Mouse (Mus musculus) liver, postnatal 0 days (tissue): Measurements from ENCODE around the gene Zbtb20. TPM values are rescaled to one million over a fixed set of nuclear protein-coding genes. Genes with fewer than 3 reads are reported as not detected.

Experiments
- ATAC-seq: fragments of 200-750 bp; cut with Nextera tagmentation; 2 replicates; pipeline ENCODE4 v1.8.0; 2017; ENCODE audit warnings: mild to moderate bottlenecking, moderate library complexity
- DNase-seq: peaks from one replicate; pipeline ENCODE4 v3.0.0-alpha.2; 2016
- H3K27ac ChIP-seq: fragments of 300-500 bp; sonication (generic); 2 replicates; pipeline ENCODE4 v1.5.1; 2014; ENCODE audit warnings: antibody characterized with exemption, moderate library complexity, mild to moderate bottlenecking, low read depth
- H3K27me3 ChIP-seq: fragments of 300-500 bp; sonication (generic); 2 replicates; pipeline ENCODE4 v1.6.1; 2014; ENCODE audit warnings: low read length, control low read depth, mixed read lengths; ENCODE audit not compliant: insufficient read depth
- H3K36me3 ChIP-seq: fragments of 300-500 bp; sonication (generic); replicated peaks from 2 replicates; pipeline ENCODE4 v1.6.1; 2014; ENCODE audit warnings: mild to moderate bottlenecking, control low read depth, low read length, moderate library complexity, mixed read lengths; ENCODE audit not compliant: insufficient read depth
- H3K4me1 ChIP-seq: fragments of 300-500 bp; sonication (generic); 2 replicates; pipeline ENCODE4 v1.6.1; 2014; ENCODE audit warnings: antibody characterized with exemption, mild to moderate bottlenecking, control low read depth; ENCODE audit not compliant: insufficient read depth
- H3K4me2 ChIP-seq: fragments of 300-500 bp; sonication (generic); 2 replicates; pipeline ENCODE4 v1.6.1; 2014; ENCODE audit warnings: low read depth, mild to moderate bottlenecking, low read length, moderate library complexity, mixed read lengths
- H3K4me3 ChIP-seq: fragments of 300-500 bp; sonication (generic); 2 replicates; pipeline ENCODE4 v1.5.1; 2014; ENCODE audit warnings: low read depth, low read length
- H3K9ac ChIP-seq: fragments of 300-500 bp; sonication (generic); replicated peaks from 2 replicates; pipeline ENCODE4 v1.6.1; 2014; ENCODE audit warnings: mild to moderate bottlenecking, moderate library complexity
- H3K9me3 ChIP-seq: fragments of 300-500 bp; sonication (generic); 2 replicates; pipeline ENCODE4 v1.6.1; 2016; ENCODE audit warnings: mild to moderate bottlenecking, control low read depth, low read length, mixed read lengths
- CTCF ChIP-seq: sonication (generic); IDR thresholded peaks from 2 replicates; pipeline ENCODE4 v1.5.1; 2016; ENCODE audit warnings: antibody characterized with exemption, low read depth
- EP300 ChIP-seq: IDR thresholded peaks from 2 replicates; pipeline ENCODE4 v1.6.1; 2016; ENCODE audit warnings: antibody characterized with exemption, low read depth, mild to moderate bottlenecking
- WGBS: fragments of 180-500 bp; shearing (Covaris S2); extraction: QIAGEN DNeasy Blood & Tissue Kit; methylation state at CpG from one replicate; pipeline ENCODE4 v1.1.7; 2014; ENCODE audit not compliant: insufficient replicate concordance; 5-methylcytosine and 5-hydroxymethylcytosine counted together
- polyA plus RNA-seq: library from polyadenylated mRNA; unstranded; fragments of >200 nt; fragmentation: Nextera tagmentation; extraction: Ambion mirVana; gene quantifications from 2 replicates; pipeline ENCODE4 v1.2.1, GENCODE M21; 2015

Zbtb20 gene
- polyA plus RNA-seq, 1 experiment from 2014 or later: 9.2 TPM

DNA sequence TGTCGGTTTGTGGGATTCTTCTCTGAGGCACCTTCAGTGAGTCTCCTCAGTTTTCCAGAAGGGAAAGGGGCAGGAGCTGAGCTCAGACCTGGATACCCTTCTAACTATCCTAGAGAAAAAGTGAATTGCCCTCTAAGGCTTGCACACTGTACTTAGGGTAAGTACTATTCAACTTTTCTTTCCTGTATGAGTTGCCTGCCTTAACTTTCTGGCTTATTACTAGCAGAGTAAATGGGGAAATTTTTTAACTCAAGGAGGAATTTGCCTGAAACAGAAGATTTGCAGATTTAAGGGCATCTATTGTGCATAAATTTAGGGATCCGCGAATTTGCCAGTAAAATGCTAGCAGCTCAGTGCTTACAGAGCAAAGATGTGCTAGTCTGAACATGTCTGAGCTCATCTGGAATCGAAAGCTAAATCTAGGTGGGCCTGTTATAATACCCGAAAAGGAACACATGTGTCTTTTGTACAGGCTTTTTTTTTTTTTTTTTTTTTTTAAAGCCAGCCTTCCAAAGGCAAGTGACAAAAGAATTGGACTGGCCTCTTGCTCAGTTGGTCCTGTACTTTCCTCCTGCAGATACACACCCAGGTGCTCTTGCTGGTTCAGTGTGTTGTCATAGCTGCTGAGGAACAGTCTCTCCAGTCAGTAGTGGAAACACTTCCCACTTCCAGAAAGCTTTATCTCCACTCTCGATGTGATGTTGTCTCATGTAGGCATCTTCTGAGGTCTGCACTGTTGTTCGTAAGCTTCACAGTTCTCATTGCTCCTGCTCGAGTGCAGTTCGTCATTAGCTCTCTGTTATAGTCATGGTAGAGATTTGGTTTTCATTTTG is 632.7 kb downstream of the Zbtb20 start:
- Histone ChIP-seq H3K27ac (no peak overlapping the region), H3K9me3 (no peaks in the 10 kb centered on the region), H3K9ac (no peak overlapping the region), H3K27me3 (no peaks in the 10 kb centered on the region), H3K4me2 (no peak overlapping the region), H3K36me3 (no peaks in the 10 kb centered on the region), H3K4me1 (no peaks in the 10 kb centered on the region; the same call in 1 of the 2 replicates), H3K4me3 (no peak overlapping the region)
- no peak for TF ChIP-seq EP300
- TF ChIP-seq CTCF: no peak
- no peak for ATAC-seq
- 79% methylated on average over 9 of the region's 9 CpGs for WGBS
- no peak for DNase-seq

DNA sequence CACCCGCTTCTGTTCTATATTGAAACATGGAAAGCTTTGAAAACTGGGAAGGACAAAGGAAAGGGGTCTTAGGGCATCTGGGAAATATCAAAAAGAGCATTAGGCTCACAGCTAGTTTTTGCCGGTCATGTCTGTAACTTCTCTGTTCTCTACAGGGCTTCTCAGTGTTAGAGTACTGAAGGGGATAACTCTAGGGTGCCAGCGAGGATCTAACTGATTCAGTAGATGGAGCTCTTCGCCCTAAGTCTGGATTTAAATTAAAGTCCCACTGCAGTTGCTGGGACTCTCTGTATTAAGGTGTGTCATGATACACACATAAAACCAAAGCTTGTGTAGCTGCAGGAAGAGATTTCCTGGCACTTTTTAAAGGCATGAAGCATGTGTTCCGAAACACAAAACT is 634.8 kb downstream of the Zbtb20 start:
- H3K27ac ChIP-seq: no peak overlapping the region
- WGBS: 68% methylated on average over 5 of the region's 5 CpGs
- TF ChIP-seq CTCF (no peak), EP300 (no peak)

DNA sequence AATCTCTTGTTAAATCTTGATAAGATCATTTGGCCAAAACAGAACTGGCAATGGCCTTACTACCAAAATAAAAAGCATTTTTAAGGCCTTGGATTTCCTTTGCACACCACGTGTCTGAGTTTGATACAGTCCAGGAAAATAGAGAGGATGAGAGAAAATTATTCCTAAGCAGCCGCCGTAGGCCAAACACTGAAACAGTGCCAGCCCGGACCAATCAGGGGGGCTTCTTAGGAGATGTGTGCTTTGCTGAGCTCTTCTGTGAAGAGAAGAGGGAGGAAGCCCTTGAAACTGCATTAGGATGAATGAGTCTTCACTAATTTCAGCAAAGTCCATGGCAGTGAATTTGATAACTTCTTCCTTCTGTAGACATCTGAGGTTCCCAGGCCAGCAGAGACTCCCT is 635.9 kb downstream of the Zbtb20 start:
- no peak for DNase-seq
- TF ChIP-seq CTCF: no peak
- TF ChIP-seq EP300: no peak

More for the DNA sequence above, 634.8 kb downstream of the Zbtb20 start:
- H3K9ac ChIP-seq: no peak overlapping the region
- ATAC-seq (no peak), DNase-seq (no peak)
- H3K4me3 ChIP-seq: no peak overlapping the region
- no peaks in the 10 kb centered on the region for H3K27me3 ChIP-seq
- no peaks in the 10 kb centered on the region for H3K36me3 ChIP-seq
- H3K4me2 ChIP-seq: no peak overlapping the region
- no peaks in the 10 kb centered on the region for H3K9me3 ChIP-seq
- H3K4me1 ChIP-seq: no peaks in the 10 kb centered on the region

GRCm38 (mm10) chr16:43513933-43514332 is 638.3 kb downstream of the Zbtb20 start:
- H3K9ac ChIP-seq: no peak overlapping the region
- WGBS: 63% methylated on average over 5 of the region's 5 CpGs
- H3K36me3 ChIP-seq: no peaks in the 10 kb centered on the region
- no peak for DNase-seq
- no peak overlapping the region for H3K4me3 ChIP-seq
- no peaks in the 10 kb centered on the region for H3K27me3 ChIP-seq
- no peak overlapping the region for H3K4me2 ChIP-seq
- no peaks in the 10 kb centered on the region for H3K9me3 ChIP-seq
- no peak for ATAC-seq
- H3K27ac ChIP-seq: no peak overlapping the region
- no peak for TF ChIP-seq EP300
- TF ChIP-seq CTCF: no peak
- H3K4me1 ChIP-seq: no peaks in the 10 kb centered on the region

More for the DNA sequence above, 635.9 kb downstream of the Zbtb20 start:
- H3K4me1 ChIP-seq: no peaks in the 10 kb centered on the region
- H3K4me2 ChIP-seq: no peak overlapping the region
- 84% methylated on average over 4 of the region's 4 CpGs for WGBS
- ATAC-seq: no peak
- H3K27me3 ChIP-seq: no peaks in the 10 kb centered on the region
- H3K9ac ChIP-seq: no peak overlapping the region
- H3K9me3 ChIP-seq: no peaks in the 10 kb centered on the region
- no peak overlapping the region for H3K4me3 ChIP-seq
- no peak overlapping the region for H3K27ac ChIP-seq
- no peaks in the 10 kb centered on the region for H3K36me3 ChIP-seq

GRCm38 (mm10) chr16:43515538-43515937 is 639.9 kb downstream of the Zbtb20 start:
- H3K4me3 ChIP-seq: no peak overlapping the region
- H3K9me3 ChIP-seq: no peaks in the 10 kb centered on the region
- DNase-seq: no peak
- WGBS: 75% methylated on average over 4 of the region's 4 CpGs
- ATAC-seq: no peak
- H3K27ac ChIP-seq: no peak overlapping the region
- TF ChIP-seq CTCF: no peak
- H3K4me1 ChIP-seq: no peaks in the 10 kb centered on the region
- H3K9ac ChIP-seq: no peak overlapping the region
- no peaks in the 10 kb centered on the region for H3K36me3 ChIP-seq
- H3K4me2 ChIP-seq: no peak overlapping the region
- no peaks in the 10 kb centered on the region for H3K27me3 ChIP-seq

DNA sequence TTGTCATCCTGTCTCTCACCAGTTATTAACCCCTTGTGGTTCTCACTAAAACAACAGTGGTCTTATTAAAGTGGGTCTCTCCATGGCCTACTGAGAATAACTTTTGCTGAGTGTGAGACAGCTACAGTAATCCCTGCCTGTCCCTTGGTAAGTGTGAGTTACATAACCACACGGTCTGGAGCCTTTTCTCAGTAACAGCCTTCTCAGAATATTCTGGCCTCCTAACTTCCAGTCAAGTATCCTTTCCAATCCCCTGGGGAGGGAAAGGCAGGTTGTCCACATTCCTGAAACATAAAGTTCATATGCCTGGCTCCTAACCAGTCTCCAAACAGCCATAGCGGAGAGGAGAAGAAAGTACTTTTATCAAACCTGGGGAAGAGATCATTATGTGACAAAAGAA is 644.6 kb downstream of the Zbtb20 start:
- ATAC-seq (no peak), DNase-seq (no peak)
- 68% methylated on average over 2 of the region's 2 CpGs for WGBS

More for the DNA sequence above, 644.6 kb downstream of the Zbtb20 start:
- Histone ChIP-seq H3K4me3 (no peak overlapping the region), H3K4me1 (no peaks in the 10 kb centered on the region), H3K9me3 (no peaks in the 10 kb centered on the region), H3K36me3 (no peaks in the 10 kb centered on the region), H3K27ac (no peak overlapping the region), H3K4me2 (no peak overlapping the region), H3K27me3 (no peaks in the 10 kb centered on the region), H3K9ac (no peak overlapping the region)
- TF ChIP-seq EP300: no peak
- no peak for TF ChIP-seq CTCF
